Mouse (Mus musculus) brain, embryonic 14.5 days (tissue): ENCODE data around the gene Sprtn.

Source experiments
- CTCF ChIP-seq: fragments of 200-500 bp; IDR thresholded peaks from 2 replicates; pipeline ENCODE4 v1.5.1; 2012; ENCODE audit warnings: inconsistent platforms, mild to moderate bottlenecking, moderate library complexity, borderline replicate concordance; ENCODE audit not compliant: insufficient read depth, insufficient read length; ENCODE audit errors: extremely low read depth
- POLR2A ChIP-seq: fragments of 200-500 bp; IDR thresholded peaks from 2 replicates; pipeline ENCODE4 v1.6.1; 2012; ENCODE audit warnings: mild to moderate bottlenecking, inconsistent platforms, borderline replicate concordance; ENCODE audit not compliant: poor library complexity, insufficient read depth, insufficient read length, severe bottlenecking; ENCODE audit errors: extremely low read depth

- TF ChIP-seq CTCF (no peak), POLR2A (no peak)
Observed at GRCm38 (mm10) chr8:124898251-124898905, 692 bp downstream of the Sprtn start.
